Mouse (Mus musculus) small intestine, adult 2 months (tissue): Measurements from ENCODE around the gene Tubb5. TPM values are rescaled to one million over a fixed set of nuclear protein-coding genes. Genes with fewer than 3 reads are reported as not detected.
A peak's percentile ranks its signal among the peaks of the same experiment; 100 is the strongest.
"Not testable (repeated sequence)": the region's sequence is repeated elsewhere in the genome, so short reads cannot be mapped to it uniquely, and the experiment has no call there.

Source experiments
- H3K27ac ChIP-seq: fragments of 200-500 bp; 2 replicates; pipeline ENCODE4 v1.5.1; 2012; ENCODE audit warnings: low read depth, low read length, control low read depth, inconsistent platforms; ENCODE audit not compliant: insufficient read depth
- H3K27me3 ChIP-seq: fragments of 200-500 bp; 2 replicates; pipeline ENCODE4 v1.6.1; 2012; ENCODE audit warnings: mild to moderate bottlenecking, moderate library complexity, low read length, inconsistent platforms; ENCODE audit not compliant: control insufficient read depth, insufficient read depth
- H3K36me3 ChIP-seq: fragments of 200-500 bp; 2 replicates; pipeline ENCODE4 v1.6.1; 2012; ENCODE audit warnings: mild to moderate bottlenecking, low read length, control low read depth, inconsistent platforms; ENCODE audit not compliant: control insufficient read depth, insufficient read depth
- H3K4me1 ChIP-seq: fragments of 200-500 bp; 2 replicates; pipeline ENCODE4 v1.6.1; 2012; ENCODE audit warnings: low read length, inconsistent platforms, mixed read lengths; ENCODE audit not compliant: control insufficient read depth, insufficient read depth, insufficient read length
- H3K4me3 ChIP-seq: fragments of 200-500 bp; 2 replicates; pipeline ENCODE4 v1.5.1; 2012; ENCODE audit warnings: low read depth, mild to moderate bottlenecking, control low read depth, inconsistent platforms, low read length, moderate library complexity
- CTCF ChIP-seq: fragments of 200-500 bp; IDR thresholded peaks from 2 replicates; pipeline ENCODE4 v1.5.1; 2012; ENCODE audit warnings: low read depth, mild to moderate bottlenecking, control low read depth, inconsistent platforms, low read length, moderate library complexity, mixed read lengths; ENCODE audit not compliant: insufficient replicate concordance, insufficient read length; ENCODE audit errors: extremely low read depth
- POLR2A ChIP-seq: fragments of 200-500 bp; IDR thresholded peaks from 2 replicates; pipeline ENCODE4 v1.6.1; 2012; ENCODE audit warnings: low read depth, mild to moderate bottlenecking, control low read depth, inconsistent platforms, low read length, moderate library complexity
- WGBS: fragments of 180-500 bp; shearing (Covaris S2); methylation state at CpG from one replicate; pipeline ENCODE4 v1.1.7; 2018; 5-methylcytosine and 5-hydroxymethylcytosine counted together
- polyA plus RNA-seq: library from polyadenylated mRNA; depleted of rRNA; stranded (reverse); fragments of >200 nt; gene quantifications from 2 replicates; pipeline ENCODE4 v1.2.3, GENCODE M21; 2012

Gene Tubb5
- polyA plus RNA-seq, 1 experiment, result 157 TPM

GRCm38 (mm10) chr17:35859371-35859770 lies 21.3 kb upstream of the Tubb5 start:
- Histone ChIP-seq H3K36me3 (peaks cover 2% of the 10 kb centered on the region; the same call in 1 of the 2 replicates), H3K27me3 (no peaks in the 10 kb centered on the region), H3K4me3 (no peak overlapping the region), H3K4me1 (peaks cover 2% of the 10 kb centered on the region; the same call in 1 of the 2 replicates), H3K27ac (no peak overlapping the region)
- no peak for TF ChIP-seq POLR2A
- no peak for TF ChIP-seq CTCF
- 90% methylated on average over 1 of the region's 1 CpGs for WGBS

GRCm38 (mm10) chr17:35850974-35851373 lies 12.9 kb upstream of the Tubb5 start:
- Histone ChIP-seq H3K27me3 (no peaks in the 10 kb centered on the region), H3K4me1 (no peaks in the 10 kb centered on the region), H3K36me3 (peaks cover 33% of the 10 kb centered on the region), H3K27ac (no peak overlapping the region), H3K4me3 (no peak overlapping the region)
- TF ChIP-seq CTCF, result no peak
- no peak for TF ChIP-seq POLR2A
- WGBS, result 93% methylated on average over 3 of the region's 3 CpGs

- Histone ChIP-seq H3K4me1 (no peaks in the 10 kb centered on the region), H3K27me3 (no peaks in the 10 kb centered on the region), H3K4me3 (no peak overlapping the region), H3K27ac (no peak overlapping the region), H3K36me3 (peaks cover 33% of the 10 kb centered on the region)
- WGBS, result 64% methylated on average over 1 of the region's 1 CpGs
- TF ChIP-seq CTCF (0 out of 2 replicates have a peak, but pooled peaks have one; percentile 28), POLR2A (no peak)
These were observed 10.0 kb upstream of the Tubb5 start for GRCm38 (mm10) chr17:35848112-35848511.

GRCm38 (mm10) chr17:35843514-35843913 lies 5.4 kb upstream of the Tubb5 start:
- Histone ChIP-seq H3K4me1 (no peaks in the 10 kb centered on the region), H3K4me3 (no peak overlapping the region), H3K27ac (no peak overlapping the region), H3K36me3 (peaks cover 11% of the 10 kb centered on the region), H3K27me3 (no peaks in the 10 kb centered on the region)
- 94% methylated on average over 3 of the region's 3 CpGs for WGBS
- TF ChIP-seq CTCF (no peak), POLR2A (no peak)

GRCm38 (mm10) chr17:35842006-35842405 lies 3.9 kb upstream of the Tubb5 start:
- no peaks in the 10 kb centered on the region for H3K27me3 ChIP-seq
- H3K36me3 ChIP-seq, result peaks cover 4% of the 10 kb centered on the region
- peak overlapping the region; percentile 48 for H3K27ac ChIP-seq
- no peaks in the 10 kb centered on the region for H3K4me1 ChIP-seq
- WGBS, result 6% methylated on average over 11 of the region's 11 CpGs
- TF ChIP-seq CTCF, result no peak
- TF ChIP-seq POLR2A, result no peak
- peak overlapping the region; percentile 73 for H3K4me3 ChIP-seq

- H3K27ac ChIP-seq, result peak within 1 kb of the TSS; percentile 52
- H3K36me3 ChIP-seq, result peaks cover 2% of the 10 kb centered on the region; the same call in 1 of the 2 replicates
- H3K4me3 ChIP-seq, result peak within 1 kb of the TSS; percentile 73
- peaks cover 6% of the 10 kb centered on the region; the same call in 1 of the 2 replicates for H3K4me1 ChIP-seq
- H3K27me3 ChIP-seq, result no peaks in the 10 kb centered on the region
- WGBS, result under 1% methylated on average over 59 of the region's 59 CpGs
- TF ChIP-seq POLR2A, result peak; percentile 79
- TF ChIP-seq CTCF, result no peak
These were observed 3.2 kb upstream of the Tubb5 start, which contains the start of gene Mdc1 for GRCm38 (mm10) chr17:35841076-35841950. Gene Mdc1, plus strand, starts transcription at chr17:35841515.

GRCm38 (mm10) chr17:35840561-35840960 lies 2.5 kb upstream of the Tubb5 start:
- TF ChIP-seq CTCF (no peak), POLR2A (no peak)
- H3K27ac ChIP-seq, result no peak overlapping the region
- WGBS, result 43% methylated on average over 14 of the region's 14 CpGs
- H3K36me3 ChIP-seq, result peaks cover 6% of the 10 kb centered on the region
- H3K27me3 ChIP-seq, result no peaks in the 10 kb centered on the region
- peak overlapping the region; percentile 63 for H3K4me3 ChIP-seq
- peaks cover 6% of the 10 kb centered on the region; the same call in 1 of the 2 replicates for H3K4me1 ChIP-seq

GRCm38 (mm10) chr17:35839002-35839401 lies 896 bp upstream of the Tubb5 start:
- Histone ChIP-seq H3K27ac (peak overlapping the region; percentile 70; the same call in 1 of the 2 replicates), H3K36me3 (peaks cover 19% of the 10 kb centered on the region)
- not testable (repeated sequence) for H3K4me3 ChIP-seq, H3K4me1 ChIP-seq, H3K27me3 ChIP-seq
- 55% methylated on average over 3 of the region's 3 CpGs for WGBS
